Mouse (Mus musculus): ENCODE results near the gene Gm28374. TPM values are rescaled to one million over a fixed set of nuclear protein-coding genes. Genes with fewer than 3 reads are reported as not detected.

The Gm28374 gene
- polyA plus RNA-seq, 1 experiment = 1.6 TPM

DNA sequence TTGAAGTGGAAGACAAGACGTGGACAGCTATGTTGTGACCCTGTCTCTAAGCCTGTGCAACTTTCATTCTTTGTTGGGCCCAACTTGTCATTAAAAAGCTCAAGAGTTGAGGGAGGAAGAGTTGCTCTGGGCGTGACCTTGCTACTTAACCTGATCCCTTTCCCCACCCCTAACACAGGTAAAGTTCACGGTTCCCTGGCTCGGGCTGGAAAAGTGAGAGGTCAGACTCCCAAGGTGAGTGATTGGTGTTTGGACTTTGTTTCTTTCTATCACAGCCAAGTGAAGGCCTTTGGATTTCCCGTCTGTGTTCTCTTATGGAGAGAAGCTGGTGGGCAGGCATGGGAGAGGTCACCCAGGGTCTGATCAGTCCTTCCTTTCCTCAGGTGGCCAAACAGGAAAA, 23.1 kb downstream of the Gm28374 start:
- Histone ChIP-seq H3K27ac (ENCODE audit: insufficient read depth, low read length) (0 out of 2 replicates have a peak overlapping the region, but pooled peaks have one; percentile 44), H3K4me1 (ENCODE audit: control insufficient read depth, insufficient read depth, low read length) (peaks cover 4% of the 10 kb centered on the region; the same call in 1 of the 2 replicates), H3K4me3 (ENCODE audit: insufficient read depth, low read length) (peak overlapping the region; percentile 88)
- TF ChIP-seq POLR2A (IDR thresholded peaks at IDR 0.05; ENCODE audit: low read depth, low read length) (no peak), CTCF (IDR thresholded peaks at IDR 0.05; ENCODE audit: borderline replicate concordance, insufficient read depth, low read length) (no peak)

DNA sequence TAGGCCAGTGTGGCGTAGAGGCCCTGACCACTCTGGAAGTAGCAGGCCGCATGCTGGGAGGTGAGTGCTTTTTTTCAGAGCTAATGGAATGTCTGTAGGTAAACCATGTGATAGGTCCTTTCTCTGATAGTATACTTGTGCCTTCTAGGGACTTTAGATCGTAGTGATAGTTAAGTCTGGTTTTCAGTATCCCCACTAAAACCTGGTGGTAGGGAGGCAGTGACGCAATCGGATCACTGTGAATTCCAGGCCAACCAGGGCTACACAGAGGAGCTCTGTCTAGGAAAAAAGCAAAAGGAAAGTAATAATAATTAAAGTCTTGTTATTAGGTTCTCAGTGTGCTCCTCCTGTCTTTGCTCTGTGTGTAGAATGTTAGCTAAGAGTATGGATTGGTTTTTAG, 23.5 kb downstream of the Gm28374 start:
- H3K27ac ChIP-seq (ENCODE audit: insufficient read depth, low read length) = peak overlapping the region; percentile 44; the same call in 1 of the 2 replicates
- TF ChIP-seq POLR2A (IDR thresholded peaks at IDR 0.05; ENCODE audit: low read depth, low read length) = no peak; the same call in 1 of the 2 replicates
- no peak for TF ChIP-seq CTCF (IDR thresholded peaks at IDR 0.05; ENCODE audit: borderline replicate concordance, insufficient read depth, low read length)
- peaks cover 4% of the 10 kb centered on the region; the same call in 1 of the 2 replicates for H3K4me1 ChIP-seq (ENCODE audit: control insufficient read depth, insufficient read depth, low read length)
- peak overlapping the region; percentile 88 for H3K4me3 ChIP-seq (ENCODE audit: insufficient read depth, low read length)

- peak within 1 kb of the TSS; percentile 44 for H3K27ac ChIP-seq (ENCODE audit: insufficient read depth, low read length)
- peak; percentile 94 for TF ChIP-seq POLR2A (IDR thresholded peaks at IDR 0.05; ENCODE audit: low read depth, low read length)
- no peak for TF ChIP-seq CTCF (IDR thresholded peaks at IDR 0.05; ENCODE audit: borderline replicate concordance, insufficient read depth, low read length)
- H3K4me1 ChIP-seq (ENCODE audit: control insufficient read depth, insufficient read depth, low read length) = peaks cover 4% of the 10 kb centered on the region; the same call in 1 of the 2 replicates
- H3K4me3 ChIP-seq (ENCODE audit: insufficient read depth, low read length) = peak within 1 kb of the TSS; percentile 88
Observed at GRCm38 (mm10) chr19:6057313-6058096, 24.6 kb downstream of the Gm28374 start, which contains the start of the genes Mrpl49 and Fau. Mrpl49 (minus strand) TSS chr19:6057785. Fau (plus strand) TSS chr19:6057844.

DNA sequence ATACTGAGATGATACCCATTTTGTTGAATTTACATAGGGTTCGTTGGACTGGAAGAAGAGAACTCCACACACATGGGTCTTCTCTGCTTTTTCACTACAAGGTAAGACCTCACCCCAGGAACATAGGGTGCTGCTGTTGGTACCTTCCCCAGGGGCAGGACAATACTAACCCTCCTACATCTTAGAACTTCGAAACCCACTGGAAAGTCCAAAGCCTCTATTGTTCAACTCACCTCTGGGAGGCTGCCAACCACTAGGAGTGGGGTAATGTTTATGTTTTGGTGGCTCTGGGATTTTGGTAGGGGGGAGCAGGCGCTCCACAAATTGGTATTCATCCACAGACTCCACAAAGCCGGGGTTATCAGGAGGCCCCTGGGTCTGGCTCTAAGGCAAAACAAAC, 25.4 kb downstream of the Gm28374 start:
- peaks cover 4% of the 10 kb centered on the region; the same call in 1 of the 2 replicates for H3K4me1 ChIP-seq (ENCODE audit: control insufficient read depth, insufficient read depth, low read length)
- TF ChIP-seq CTCF (IDR thresholded peaks at IDR 0.05; ENCODE audit: borderline replicate concordance, insufficient read depth, low read length) (no peak), POLR2A (IDR thresholded peaks at IDR 0.05; ENCODE audit: low read depth, low read length) (no peak)
- H3K27ac ChIP-seq (ENCODE audit: insufficient read depth, low read length) = no peak overlapping the region
- peak overlapping the region; percentile 87 for H3K4me3 ChIP-seq (ENCODE audit: insufficient read depth, low read length)

DNA sequence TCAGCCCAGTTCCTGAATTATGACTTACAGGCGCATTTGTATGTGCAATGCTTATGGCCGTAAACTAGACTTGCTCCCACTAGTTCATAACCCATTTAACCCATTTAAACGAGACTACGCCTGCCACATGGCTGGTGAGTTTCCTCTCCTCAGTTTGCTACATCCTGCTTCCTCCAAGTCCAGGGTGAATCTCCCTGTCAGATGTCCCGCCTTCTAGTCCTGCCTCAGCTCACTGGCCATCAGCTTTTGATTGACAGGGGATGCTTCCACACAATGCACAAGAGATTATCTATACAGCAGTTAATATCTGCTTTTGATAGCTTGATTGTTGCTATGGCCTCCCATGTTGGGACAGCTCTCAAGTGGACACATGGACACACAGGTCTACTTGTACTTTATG, 27.8 kb downstream of the Gm28374 start:
- no peak for TF ChIP-seq CTCF (IDR thresholded peaks at IDR 0.05; ENCODE audit: borderline replicate concordance, insufficient read depth, low read length)
- TF ChIP-seq POLR2A (IDR thresholded peaks at IDR 0.05; ENCODE audit: low read depth, low read length) = no peak
- Histone ChIP-seq H3K4me1 (ENCODE audit: control insufficient read depth, insufficient read depth, low read length) (peaks cover 4% of the 10 kb centered on the region; the same call in 1 of the 2 replicates), H3K4me3 (ENCODE audit: insufficient read depth, low read length) (no peak overlapping the region), H3K27ac (ENCODE audit: insufficient read depth, low read length) (no peak overlapping the region)

- Histone ChIP-seq H3K4me1 (ENCODE audit: control insufficient read depth, insufficient read depth, low read length) (no peaks in the 10 kb centered on the region), H3K27ac (ENCODE audit: insufficient read depth, low read length) (no peak overlapping the region), H3K4me3 (ENCODE audit: insufficient read depth, low read length) (no peak overlapping the region)
- TF ChIP-seq CTCF (IDR thresholded peaks at IDR 0.05; ENCODE audit: borderline replicate concordance, insufficient read depth, low read length) (no peak), POLR2A (IDR thresholded peaks at IDR 0.05; ENCODE audit: low read depth, low read length) (0 out of 2 replicates have a peak, but pooled peaks have one; percentile 1)
Observed at GRCm38 (mm10) chr19:6052516-6052915, 29.5 kb downstream of the Gm28374 start.

- TF ChIP-seq CTCF (IDR thresholded peaks at IDR 0.05; ENCODE audit: borderline replicate concordance, insufficient read depth, low read length) = no peak
- TF ChIP-seq POLR2A (IDR thresholded peaks at IDR 0.05; ENCODE audit: low read depth, low read length) = no peak
- H3K4me1 ChIP-seq (ENCODE audit: control insufficient read depth, insufficient read depth, low read length) = no peaks in the 10 kb centered on the region
- no peak overlapping the region for H3K4me3 ChIP-seq (ENCODE audit: insufficient read depth, low read length)
Observed at GRCm38 (mm10) chr19:6048681-6049410, 33.2 kb downstream of the Gm28374 start.

GRCm38 (mm10) chr19:6047899-6048166, 34.2 kb downstream of the Gm28374 start:
- Histone ChIP-seq H3K4me3 (ENCODE audit: insufficient read depth, low read length) (peak overlapping the region; percentile 63), H3K27ac (ENCODE audit: insufficient read depth, low read length) (0 out of 2 replicates have a peak overlapping the region, but pooled peaks have one; percentile 23), H3K4me1 (ENCODE audit: control insufficient read depth, insufficient read depth, low read length) (no peaks in the 10 kb centered on the region)
- no peak for TF ChIP-seq POLR2A (IDR thresholded peaks at IDR 0.05; ENCODE audit: low read depth, low read length)
- TF ChIP-seq CTCF (IDR thresholded peaks at IDR 0.05; ENCODE audit: borderline replicate concordance, insufficient read depth, low read length) = no peak

More at GRCm38 (mm10) chr19:6048681-6049410, 33.2 kb downstream of the Gm28374 start:
- H3K27ac ChIP-seq (ENCODE audit: insufficient read depth, low read length) = no peak overlapping the region

- TF ChIP-seq CTCF (IDR thresholded peaks at IDR 0.05; ENCODE audit: borderline replicate concordance, insufficient read depth, low read length) (no peak), POLR2A (IDR thresholded peaks at IDR 0.05; ENCODE audit: low read depth, low read length) (no peak)
- Histone ChIP-seq H3K4me1 (ENCODE audit: control insufficient read depth, insufficient read depth, low read length) (no peaks in the 10 kb centered on the region), H3K4me3 (ENCODE audit: insufficient read depth, low read length) (peak overlapping the region; percentile 63), H3K27ac (ENCODE audit: insufficient read depth, low read length) (peak overlapping the region; percentile 96)
Observed at GRCm38 (mm10) chr19:6047154-6047898, 34.7 kb downstream of the Gm28374 start.
